Mouse (Mus musculus) frontal cortex, postnatal 14 days (tissue): ENCODE results near the gene Chmp4b.

Experiments used
- DNase-seq, 2 experiments: peaks; one replicate each; pipeline ENCODE4 v3.0.0; 2022; ENCODE audit warnings: low spot score in 2 of 2

Gene Chmp4b

GRCm38 (mm10) chr2:154680941-154681340 lies 29.4 kb downstream of the Chmp4b start:
- DNase-seq, result no peak

GRCm38 (mm10) chr2:154682712-154683111 lies 31.2 kb downstream of the Chmp4b start:
- no peak for DNase-seq

GRCm38 (mm10) chr2:154684901-154685470 lies 33.5 kb downstream of the Chmp4b start:
- DNase-seq, result no peak

DNA sequence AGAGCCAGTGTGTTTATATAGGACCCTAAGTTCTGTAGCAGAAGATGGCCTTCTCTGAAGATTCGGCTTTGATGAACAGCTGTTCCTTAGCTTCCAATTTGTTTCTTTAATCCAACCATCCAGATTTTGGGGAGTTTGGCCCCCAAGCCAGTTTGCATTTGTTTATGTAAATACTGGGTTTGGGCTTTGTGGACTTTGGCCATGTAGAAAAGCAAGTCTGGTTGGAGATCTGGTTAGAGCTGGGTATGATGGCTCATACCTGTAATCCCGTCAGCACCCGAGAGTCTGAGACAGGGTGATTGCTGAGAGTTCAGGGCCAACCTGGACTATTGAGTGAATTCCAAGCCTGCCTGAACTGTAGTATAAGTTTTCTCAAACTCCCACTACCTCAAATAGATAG lies 34.3 kb downstream of the Chmp4b start:
- no peak for DNase-seq

DNA sequence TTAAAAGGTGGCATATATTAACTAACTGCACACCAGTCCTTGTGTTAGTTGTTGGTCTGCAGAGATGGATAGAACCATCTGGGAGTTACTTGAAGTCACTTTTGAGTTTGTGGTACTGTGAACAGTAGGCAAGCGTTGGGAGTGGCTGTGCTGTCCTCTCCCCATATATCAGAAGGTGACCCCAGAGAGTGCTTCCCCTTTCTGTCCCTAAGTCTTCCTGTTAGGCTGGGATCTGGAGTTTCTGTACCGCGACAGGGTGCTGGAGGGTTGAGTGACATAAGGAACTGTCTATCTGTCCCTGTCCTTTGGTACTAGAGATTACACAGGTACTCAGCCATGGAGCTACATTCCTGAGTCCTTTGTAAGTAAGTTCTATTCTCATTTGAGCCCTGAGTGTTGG lies 35.3 kb downstream of the Chmp4b start:
- no peak for DNase-seq

DNA sequence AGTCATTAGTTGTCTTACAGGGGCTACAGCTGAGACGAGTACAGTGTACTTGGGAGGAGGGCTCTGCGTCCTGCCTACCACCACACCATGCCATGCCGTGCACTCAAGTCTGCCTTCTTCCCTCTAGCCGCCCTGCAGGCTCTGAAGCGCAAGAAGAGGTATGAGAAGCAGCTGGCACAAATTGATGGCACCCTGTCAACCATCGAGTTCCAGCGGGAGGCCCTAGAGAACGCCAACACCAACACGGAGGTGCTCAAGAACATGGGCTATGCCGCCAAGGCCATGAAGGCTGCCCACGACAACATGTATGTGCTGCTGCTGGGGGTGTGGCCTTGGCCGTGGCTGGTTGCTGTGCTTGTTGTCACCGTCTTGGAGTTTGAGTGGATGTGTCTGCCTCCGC lies 37.9 kb downstream of the Chmp4b start:
- no peak for DNase-seq

DNA sequence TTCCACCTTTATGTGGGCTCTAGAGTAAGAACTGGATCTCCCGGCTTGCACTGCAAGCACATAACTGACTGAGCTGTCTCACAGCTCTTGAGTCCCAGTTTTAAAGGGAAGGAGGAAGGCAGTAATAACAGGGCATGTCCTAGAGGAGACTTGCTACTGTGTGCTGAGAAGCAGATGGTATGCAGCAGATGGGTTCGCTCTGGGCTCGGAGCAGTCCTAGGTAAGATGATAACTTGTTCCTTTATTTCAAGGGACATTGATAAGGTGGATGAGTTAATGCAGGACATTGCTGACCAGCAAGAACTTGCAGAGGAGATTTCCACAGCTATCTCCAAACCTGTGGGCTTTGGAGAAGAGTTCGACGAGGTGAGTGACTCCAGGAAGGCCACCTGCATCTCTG lies 39.5 kb downstream of the Chmp4b start:
- no peak for DNase-seq

DNA sequence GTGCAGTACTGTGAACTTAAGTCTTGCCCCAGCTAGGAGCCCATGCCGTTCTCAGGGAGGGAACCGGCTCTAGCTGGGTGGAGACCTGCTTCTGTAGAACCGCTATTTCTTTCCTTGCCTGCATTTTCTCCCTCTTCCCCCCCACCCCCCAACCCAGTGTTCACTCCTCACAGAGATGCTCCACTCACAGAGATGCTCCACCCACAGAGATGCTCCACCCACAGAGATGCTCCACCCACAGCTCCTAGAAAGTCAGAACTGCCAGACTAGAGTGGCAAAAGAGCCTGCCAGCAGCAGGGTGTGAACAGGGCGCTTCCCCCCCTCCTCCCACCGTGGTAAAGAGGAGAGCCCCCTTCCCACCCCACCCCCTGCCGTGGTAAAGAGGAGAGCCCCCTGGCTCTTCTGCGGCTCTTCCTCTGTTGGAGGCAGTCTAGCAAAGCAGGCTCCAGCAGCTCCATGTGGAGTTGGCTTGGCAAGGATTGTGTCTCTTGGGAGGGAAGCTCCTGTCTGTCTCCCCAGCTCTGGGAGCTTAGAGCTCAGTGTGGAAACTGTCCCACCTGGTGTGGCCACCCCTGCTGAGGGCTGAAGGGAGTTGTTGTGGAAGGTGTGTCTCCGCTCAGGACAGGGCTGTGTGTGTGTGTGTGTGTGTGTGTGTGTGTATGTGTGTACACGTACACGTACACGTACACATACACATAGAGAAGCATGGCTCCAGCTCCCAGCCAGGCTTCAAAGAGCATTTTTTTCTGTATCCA lies 41.9 kb downstream of the Chmp4b start:
- DNase-seq, result no peak

DNA sequence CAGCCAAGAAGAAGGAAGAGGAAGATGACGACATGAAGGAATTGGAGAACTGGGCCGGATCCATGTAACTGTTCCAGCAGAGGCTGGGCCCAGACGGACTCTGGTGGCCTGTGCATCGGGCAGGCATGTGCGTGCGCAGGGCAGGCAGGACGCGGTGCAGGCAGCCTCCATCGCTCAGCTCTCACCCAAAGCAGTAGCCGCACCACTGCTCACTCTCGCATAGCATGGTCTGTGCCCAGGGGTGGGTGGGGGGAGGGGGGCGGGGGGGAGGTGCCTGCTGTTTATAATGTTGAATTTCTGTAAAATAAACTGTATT lies 42.4 kb downstream of the Chmp4b start:
- no peak for DNase-seq

- DNase-seq, result no peak
Observed at GRCm38 (mm10) chr2:154695690-154696089, 44.2 kb downstream of the Chmp4b start.

- no peak for DNase-seq
Observed at GRCm38 (mm10) chr2:154696660-154697059, 45.2 kb downstream of the Chmp4b start.

DNA sequence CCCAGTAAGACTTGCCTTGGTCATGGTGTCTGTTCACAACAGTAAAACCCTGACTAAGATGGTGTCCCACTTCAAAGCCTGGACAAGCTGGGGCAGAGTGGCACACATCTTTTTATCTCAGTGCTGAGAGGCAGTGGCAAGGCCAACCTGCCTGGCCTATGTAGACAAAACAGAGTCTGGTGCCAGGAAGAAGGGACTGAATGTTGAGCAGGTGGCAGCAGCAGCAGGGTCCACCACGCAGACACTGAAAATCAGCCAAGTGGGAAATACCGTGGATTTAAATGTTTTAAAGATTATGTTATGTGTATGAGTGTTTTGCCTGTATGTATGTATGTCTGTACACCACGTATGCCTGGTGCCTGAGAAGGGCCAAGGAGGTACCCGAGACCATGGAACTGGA lies 47.9 kb downstream of the Chmp4b start:
- no peak for DNase-seq

- DNase-seq, result no peak
Observed at GRCm38 (mm10) chr2:154700177-154700576, 48.7 kb downstream of the Chmp4b start.

DNA sequence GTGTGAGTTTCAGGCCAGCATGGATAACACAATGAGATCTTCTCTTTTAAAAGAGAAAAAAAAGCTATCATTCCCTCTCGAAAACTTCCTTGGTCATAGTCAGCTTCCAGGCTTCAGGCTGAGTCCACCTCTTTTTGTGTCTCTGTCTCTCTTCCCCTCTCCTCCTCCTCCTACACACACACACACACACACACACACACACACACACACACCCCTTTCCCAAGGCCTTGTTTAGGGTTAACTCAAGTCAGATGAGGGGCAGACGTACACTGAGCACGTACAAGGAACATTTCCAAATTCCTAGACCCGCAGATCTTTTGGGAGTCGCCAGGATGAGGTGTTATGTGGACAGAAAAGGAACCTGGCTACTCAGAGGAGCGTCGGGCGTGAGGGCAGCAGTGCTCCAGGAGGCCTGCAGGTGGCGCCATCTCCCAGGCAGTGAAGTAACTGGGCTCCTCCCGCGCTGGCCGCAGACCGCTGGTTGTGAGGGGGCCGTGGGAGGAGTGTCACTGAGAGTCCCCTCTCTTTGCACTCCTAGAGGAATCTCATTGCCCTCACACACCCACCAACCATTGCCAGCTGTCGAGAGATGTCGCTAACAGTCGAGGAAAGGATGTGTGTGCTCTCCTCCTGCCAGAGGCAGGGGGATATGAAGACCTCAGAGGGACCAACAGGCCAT lies 51.3 kb downstream of the Chmp4b start:
- DNase-seq, result peak in 1 of 2 experiments; percentile 57

DNA sequence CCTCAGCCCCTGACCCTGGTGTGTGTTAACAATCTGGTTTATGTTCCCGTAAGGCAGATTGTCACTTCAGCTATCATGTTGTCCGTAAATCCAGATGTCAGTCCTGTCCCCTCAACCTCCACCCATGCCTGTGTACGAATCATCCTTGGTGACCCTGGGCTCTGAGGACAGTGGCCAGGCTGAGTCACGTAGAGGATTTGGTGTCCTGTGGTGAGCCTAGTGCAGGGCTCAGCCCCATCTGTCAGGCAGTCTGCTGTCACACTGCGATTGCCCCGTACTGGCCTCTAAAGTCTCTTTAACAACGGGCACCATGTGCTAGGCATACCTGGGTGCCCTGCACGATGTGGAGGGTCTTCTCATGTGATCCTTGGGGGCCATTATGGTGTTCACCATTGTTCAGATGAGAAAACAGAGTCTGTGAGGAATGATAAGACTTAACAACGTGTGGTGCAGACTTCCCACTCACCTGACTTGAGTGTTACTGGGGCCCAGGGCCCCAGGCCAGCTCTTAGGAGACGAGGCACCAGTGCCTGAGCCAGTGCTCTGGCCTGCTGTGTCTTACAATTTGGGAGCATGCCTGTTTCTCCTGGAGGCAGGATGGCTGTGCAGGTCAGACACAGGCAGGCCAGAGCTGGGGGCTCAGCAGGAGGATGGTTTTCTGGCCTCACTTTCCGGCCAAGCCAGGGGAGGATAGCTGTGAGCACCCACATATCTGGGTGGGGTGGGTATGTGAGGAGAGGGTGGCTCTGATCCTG lies 55.2 kb downstream of the Chmp4b start:
- DNase-seq, result no peak

- no peak for DNase-seq
Observed at GRCm38 (mm10) chr2:154707284-154707683, 55.8 kb downstream of the Chmp4b start.

- no peak for DNase-seq
Observed at GRCm38 (mm10) chr2:154707830-154708385, 56.4 kb downstream of the Chmp4b start.

DNA sequence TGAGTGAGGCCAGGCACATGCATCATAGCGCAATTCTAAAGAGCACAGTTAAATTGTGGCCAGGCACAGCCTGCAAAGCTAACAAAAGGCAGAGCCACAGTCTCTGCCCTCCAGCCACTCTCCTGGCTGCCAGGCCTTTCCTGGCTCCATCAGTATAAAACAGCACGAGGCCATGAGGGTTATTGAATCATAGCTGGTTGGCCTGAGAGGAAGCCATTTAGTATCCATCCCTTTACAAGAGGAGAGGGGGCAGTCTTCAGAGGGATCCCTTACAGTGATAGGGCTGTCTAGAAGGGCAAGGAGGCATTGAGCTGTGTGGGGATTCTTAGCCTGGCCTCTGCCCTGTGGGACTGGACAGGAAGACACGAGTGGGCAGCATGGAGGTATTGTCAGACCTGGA lies 60.2 kb downstream of the Chmp4b start:
- no peak for DNase-seq

GRCm38 (mm10) chr2:154712271-154712677 lies 60.8 kb downstream of the Chmp4b start:
- no peak for DNase-seq

DNA sequence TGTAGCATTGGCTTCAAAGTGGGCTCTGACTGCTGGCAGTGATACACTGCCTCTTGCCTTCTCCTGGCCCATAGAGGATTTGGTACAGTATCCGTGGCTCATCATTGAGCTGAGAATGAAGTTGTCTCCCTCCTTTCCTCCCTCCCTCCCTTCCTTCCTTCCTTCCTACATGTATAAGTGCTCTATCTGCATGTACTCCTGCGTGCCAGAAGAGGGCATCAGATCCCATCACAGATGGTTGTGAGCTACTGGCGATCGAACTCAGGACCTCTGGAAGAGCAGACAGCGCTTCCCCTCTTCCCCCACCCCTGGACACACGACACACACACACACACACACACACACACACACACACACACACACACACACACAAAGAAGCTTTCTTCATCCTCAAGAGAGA lies 61.6 kb downstream of the Chmp4b start:
- no peak for DNase-seq

GRCm38 (mm10) chr2:154713964-154714363 lies 62.5 kb downstream of the Chmp4b start:
- DNase-seq, result no peak

GRCm38 (mm10) chr2:154716586-154716985 lies 65.1 kb downstream of the Chmp4b start:
- no peak for DNase-seq
